Mouse (Mus musculus) embryonic fibroblast, embryonic 13.5 days (primary cell): ENCODE data around the gene Tas2r122. TPM values are rescaled to one million over a fixed set of nuclear protein-coding genes. Genes with fewer than 3 reads are reported as not detected.
"Not testable (repeated sequence)": the region's sequence is repeated elsewhere in the genome, so short reads cannot be mapped to it uniquely, and the experiment has no call there.

Experiments
- H3K27ac ChIP-seq: 2 replicates; pipeline ENCODE4 v1.5.1; 2012; ENCODE audit warnings: low read length, control low read depth, inconsistent platforms; ENCODE audit not compliant: insufficient read depth
- H3K4me1 ChIP-seq: 2 replicates; pipeline ENCODE4 v1.6.1; 2011; ENCODE audit warnings: low read length; ENCODE audit not compliant: control insufficient read depth, insufficient read depth
- H3K4me3 ChIP-seq: 2 replicates; pipeline ENCODE4 v1.5.1; 2011; ENCODE audit warnings: mild to moderate bottlenecking, control low read depth, low read length; ENCODE audit not compliant: insufficient read depth
- CTCF ChIP-seq: IDR thresholded peaks from 2 replicates; pipeline ENCODE4 v1.5.1; 2011; ENCODE audit warnings: mild to moderate bottlenecking, control low read depth, low read length, moderate library complexity, borderline replicate concordance; ENCODE audit not compliant: insufficient read depth
- POLR2A ChIP-seq: IDR thresholded peaks from 2 replicates; pipeline ENCODE4 v1.6.1; 2011; ENCODE audit warnings: low read depth, mild to moderate bottlenecking, control low read depth, low read length, moderate library complexity
- polyA plus RNA-seq: library from polyadenylated mRNA; stranded (reverse); fragments of >200 nt; gene quantifications from 2 replicates; pipeline ENCODE4 v1.2.4, GENCODE M21; 2011; ENCODE audit warnings: low read depth; ENCODE audit not compliant: missing spikeins, insufficient read length

The Tas2r122 gene
- not detected in 2 replicates for polyA plus RNA-seq

DNA sequence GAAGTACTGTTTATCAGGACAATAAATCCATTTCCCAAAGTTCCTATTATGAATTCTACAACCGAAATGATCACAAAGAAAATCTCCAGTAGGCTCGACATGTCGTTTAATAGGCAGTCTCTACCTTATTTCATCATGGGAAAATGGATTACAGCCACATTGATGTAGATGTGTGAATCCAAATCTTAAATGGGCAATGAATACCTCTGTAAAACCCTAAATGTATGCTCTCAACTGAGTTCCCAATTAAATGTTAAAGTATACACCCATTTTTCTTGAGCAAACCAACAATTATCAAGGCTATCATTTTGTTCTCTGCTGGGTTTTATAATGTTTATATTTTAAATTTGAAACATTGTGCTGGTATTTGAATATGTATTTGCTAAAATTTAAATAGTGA, at the start of gene Tas2r122:
Tas2r122 (minus strand) TSS at position 101 of the 400 bp plus-strand sequence.
- no peak within 1 kb of the TSS for H3K27ac ChIP-seq
- H3K4me1 ChIP-seq: no peaks in the 10 kb centered on the region
- TF ChIP-seq CTCF (no peak), POLR2A (no peak)
- no peak within 1 kb of the TSS for H3K4me3 ChIP-seq

DNA sequence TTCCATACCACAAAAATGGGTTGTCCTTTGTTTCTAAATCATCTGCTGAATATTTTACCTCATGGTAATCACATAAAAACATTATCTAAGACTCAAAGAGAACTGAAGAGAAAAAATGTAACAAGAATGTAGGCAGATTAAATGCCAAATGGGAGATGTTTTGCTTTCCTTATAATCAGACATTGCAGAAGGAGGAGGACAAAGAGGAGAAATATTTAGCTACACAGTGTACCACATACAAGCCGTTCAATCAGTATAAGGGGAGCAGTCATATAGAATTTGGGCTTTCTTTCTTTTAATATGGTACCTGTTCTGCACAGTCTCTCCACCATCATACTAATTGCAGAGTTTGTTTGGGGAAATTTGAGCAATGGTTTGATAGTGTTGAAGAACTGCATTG, 42.7 kb upstream of the Tas2r122 start, which contains the start of gene Tas2r124:
Tas2r124 (plus strand) TSS at position 301 of the 400 bp plus-strand sequence.
- TF ChIP-seq CTCF (no peak), POLR2A (no peak)
- no peak within 1 kb of the TSS for H3K4me3 ChIP-seq
- no peak within 1 kb of the TSS for H3K27ac ChIP-seq
- no peaks in the 10 kb centered on the region for H3K4me1 ChIP-seq

DNA sequence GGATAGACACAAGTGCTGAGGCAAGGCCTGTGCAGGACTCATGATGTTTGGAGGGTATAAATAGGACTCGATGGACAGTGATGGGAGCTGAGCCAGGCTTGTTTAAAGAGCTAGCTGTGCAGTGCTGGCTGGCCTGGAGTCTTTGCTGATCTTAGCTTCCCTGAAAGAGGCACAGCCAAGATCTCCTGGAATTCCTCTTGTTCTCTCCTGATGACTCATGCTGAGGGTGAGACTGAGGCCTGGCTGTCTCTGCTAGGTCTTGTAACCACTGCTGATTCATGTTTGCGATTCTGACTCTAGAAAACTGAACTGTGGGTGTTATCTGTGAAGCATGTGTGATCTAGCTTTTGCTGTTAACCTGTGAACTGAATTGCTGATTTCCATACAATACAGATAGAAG, 38.5 kb upstream of the Tas2r122 start:
- no peak overlapping the region for H3K4me3 ChIP-seq
- no peak for TF ChIP-seq CTCF
- no peak for TF ChIP-seq POLR2A
- H3K4me1 ChIP-seq: no peaks in the 10 kb centered on the region
- H3K27ac ChIP-seq: no peak overlapping the region

DNA sequence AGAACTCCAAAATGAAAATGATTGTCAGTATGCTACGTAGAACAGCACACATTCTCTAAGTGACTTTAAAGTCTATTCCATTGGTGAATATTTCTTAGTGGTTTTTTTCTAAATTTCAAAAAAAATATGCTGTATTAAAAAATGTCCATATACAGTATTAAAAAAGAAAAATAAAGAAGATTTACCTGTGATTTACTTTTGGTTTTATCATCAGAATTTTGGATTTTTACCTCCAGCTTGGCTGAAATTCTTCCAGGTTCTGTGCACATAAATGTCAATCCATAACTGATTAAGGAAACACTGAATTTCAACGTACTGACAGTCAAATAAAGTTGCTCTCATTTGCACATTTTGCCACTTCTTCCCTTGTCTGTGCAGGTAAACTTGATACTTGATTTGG, 26.2 kb upstream of the Tas2r122 start, which contains the start of gene Tas2r115:
Tas2r115 (minus strand) TSS at position 101 of the 400 bp plus-strand sequence.
- H3K27ac ChIP-seq: no peak within 1 kb of the TSS
- H3K4me1 ChIP-seq: no peaks in the 10 kb centered on the region
- TF ChIP-seq POLR2A: no peak
- no peak within 1 kb of the TSS for H3K4me3 ChIP-seq

DNA sequence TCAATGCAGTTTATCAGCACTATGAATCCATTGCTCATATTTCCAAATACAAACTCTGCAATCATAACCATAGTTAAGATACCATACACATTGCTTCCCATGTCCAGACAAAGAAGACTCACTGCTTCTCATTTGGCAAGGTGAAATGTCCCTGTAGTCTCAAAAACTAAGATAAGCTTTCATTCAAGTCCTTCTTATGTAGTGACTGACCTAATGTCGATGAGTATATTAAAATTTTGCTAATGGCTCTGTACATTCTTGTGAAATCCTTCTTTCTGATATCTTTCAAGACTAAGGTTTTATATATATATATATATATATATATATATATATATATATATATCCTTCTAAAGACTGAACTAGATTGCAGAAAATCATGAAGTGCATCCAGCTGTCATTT, 10.8 kb downstream of the Tas2r122 start, which contains the start of gene Tas2r121:
Tas2r121 (minus strand) TSS at position 101 of the 400 bp plus-strand sequence.
- Histone ChIP-seq H3K4me3 (no peak within 1 kb of the TSS), H3K27ac (no peak within 1 kb of the TSS), H3K4me1 (no peaks in the 10 kb centered on the region)
- no peak for TF ChIP-seq CTCF
- no peak for TF ChIP-seq POLR2A

DNA sequence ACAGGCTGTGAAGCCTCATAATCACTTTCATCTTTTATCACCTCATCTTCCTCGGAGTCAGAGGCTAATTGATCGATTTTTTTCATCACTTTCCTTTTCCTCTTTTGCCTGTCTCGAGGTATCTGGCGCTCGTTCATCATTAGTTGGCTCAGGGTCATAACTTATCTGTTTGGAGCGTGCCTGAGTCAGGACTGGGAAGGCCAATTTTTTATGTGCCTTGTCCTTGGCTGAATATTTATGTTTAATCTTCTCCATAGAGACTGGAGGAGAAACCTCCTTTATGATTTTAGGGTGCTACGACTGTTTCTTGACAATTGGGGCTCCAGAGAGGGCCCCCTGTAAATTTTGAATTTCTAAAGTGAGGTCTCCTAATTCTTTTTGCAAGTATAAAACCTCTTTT, 20.1 kb downstream of the Tas2r122 start:
- not testable (repeated sequence) for H3K4me1 ChIP-seq, H3K4me3 ChIP-seq

More for the DNA sequence above, 20.1 kb downstream of the Tas2r122 start:
- H3K27ac ChIP-seq: not testable (repeated sequence)

Other genes with a start within 250 kb of the Tas2r122 start
- not detected in 2 replicates for gene Prh1, start 142.1 kb downstream of the Tas2r122 start, polyA plus RNA-seq
- gene Prp2, start 116.0 kb downstream of the Tas2r122 start, polyA plus RNA-seq: not detected in 2 replicates
- gene A630073D07Rik, start 60.4 kb downstream of the Tas2r122 start, polyA plus RNA-seq: not detected in 2 replicates
- gene Tas2r120, start 55.0 kb downstream of the Tas2r122 start, polyA plus RNA-seq: not detected in 2 replicates
- not detected in 2 replicates for gene Tas2r121, start 10.9 kb downstream of the Tas2r122 start, polyA plus RNA-seq
- not detected in 2 replicates for gene Tas2r115, start 26.1 kb upstream of the Tas2r122 start, polyA plus RNA-seq
- not detected in 2 replicates for gene Tas2r124, start 42.8 kb upstream of the Tas2r122 start, polyA plus RNA-seq
- gene Tas2r102, start 50.2 kb upstream of the Tas2r122 start, polyA plus RNA-seq: not detected in 2 replicates
- gene Tas2r136, start 66.2 kb upstream of the Tas2r122 start, polyA plus RNA-seq: not detected in 2 replicates
- gene Tas2r117, start 90.9 kb upstream of the Tas2r122 start, polyA plus RNA-seq: not detected in 2 replicates
- gene Tas2r123, start 135.2 kb upstream of the Tas2r122 start, polyA plus RNA-seq: not detected in 2 replicates
- gene Tas2r116, start 143.5 kb upstream of the Tas2r122 start, polyA plus RNA-seq: not detected in 2 replicates
- gene Tas2r110, start 156.1 kb upstream of the Tas2r122 start, polyA plus RNA-seq: not detected in 2 replicates
- gene Tas2r113, start 181.1 kb upstream of the Tas2r122 start, polyA plus RNA-seq: not detected in 2 replicates
- not detected in 2 replicates for gene Tas2r125, start 197.7 kb upstream of the Tas2r122 start, polyA plus RNA-seq
- not detected in 2 replicates for gene Tas2r129, start 239.2 kb upstream of the Tas2r122 start, polyA plus RNA-seq
- gene Tas2r131, start 246.0 kb upstream of the Tas2r122 start, polyA plus RNA-seq: not detected in 2 replicates